Mouse (Mus musculus) limb, embryonic 13.5 days (tissue): ENCODE results near the gene Evi5. TPM values are rescaled to one million over a fixed set of nuclear protein-coding genes. Genes with fewer than 3 reads are reported as not detected.
A peak's percentile ranks its signal among the peaks of the same experiment; 100 is the strongest.

ENCODE experiments used
- ATAC-seq: fragments of 200-750 bp; cut with Nextera tagmentation; 2 replicates; pipeline ENCODE4 v1.8.0; 2017; ENCODE audit warnings: low read depth, moderate number of reproducible peaks, moderate TSS enrichment; ENCODE audit not compliant: low FRiP score
- H3K27ac ChIP-seq: fragments of 300-500 bp; sonication (generic); 2 replicates; pipeline ENCODE4 v1.5.1; 2015; ENCODE audit warnings: inconsistent platforms, mild to moderate bottlenecking, moderate library complexity
- H3K27me3 ChIP-seq: fragments of 300-500 bp; sonication (generic); 2 replicates; pipeline ENCODE4 v1.6.1; 2015; ENCODE audit warnings: mild to moderate bottlenecking, inconsistent platforms
- H3K36me3 ChIP-seq: fragments of 300-500 bp; sonication (generic); 2 replicates; pipeline ENCODE4 v1.6.1; 2015; ENCODE audit warnings: inconsistent platforms, mild to moderate bottlenecking, moderate library complexity
- H3K4me1 ChIP-seq: fragments of 300-500 bp; sonication (generic); 2 replicates; pipeline ENCODE4 v1.6.1; 2015; ENCODE audit warnings: inconsistent platforms
- H3K4me2 ChIP-seq: fragments of 300-500 bp; sonication (generic); replicated peaks from 2 replicates; pipeline ENCODE4 v1.6.1; 2015; ENCODE audit warnings: inconsistent platforms, mild to moderate bottlenecking, moderate library complexity
- H3K4me3 ChIP-seq: fragments of 300-500 bp; sonication (generic); 2 replicates; pipeline ENCODE4 v1.5.1; 2015; ENCODE audit warnings: moderate library complexity, mild to moderate bottlenecking, inconsistent platforms
- H3K9ac ChIP-seq: fragments of 300-500 bp; sonication (generic); 2 replicates; pipeline ENCODE4 v1.6.1; 2015; ENCODE audit warnings: mild to moderate bottlenecking, inconsistent platforms
- H3K9me3 ChIP-seq: fragments of 300-500 bp; sonication (generic); 2 replicates; pipeline ENCODE4 v1.6.1; 2016; ENCODE audit warnings: inconsistent platforms
- WGBS: fragments of 180-500 bp; shearing (Covaris S2); methylation state at CpG from one replicate; pipeline ENCODE4 v1.1.7; 2015; 5-methylcytosine and 5-hydroxymethylcytosine counted together
- polyA plus RNA-seq: library from polyadenylated mRNA; unstranded; fragments of >200 nt; fragmentation: Nextera tagmentation; extraction: Ambion mirVana; gene quantifications from 2 replicates; pipeline ENCODE4 v1.2.1, GENCODE M21; 2015

Gene Evi5
- polyA plus RNA-seq, 1 experiment from 2014 or later, result 88.5 TPM

DNA sequence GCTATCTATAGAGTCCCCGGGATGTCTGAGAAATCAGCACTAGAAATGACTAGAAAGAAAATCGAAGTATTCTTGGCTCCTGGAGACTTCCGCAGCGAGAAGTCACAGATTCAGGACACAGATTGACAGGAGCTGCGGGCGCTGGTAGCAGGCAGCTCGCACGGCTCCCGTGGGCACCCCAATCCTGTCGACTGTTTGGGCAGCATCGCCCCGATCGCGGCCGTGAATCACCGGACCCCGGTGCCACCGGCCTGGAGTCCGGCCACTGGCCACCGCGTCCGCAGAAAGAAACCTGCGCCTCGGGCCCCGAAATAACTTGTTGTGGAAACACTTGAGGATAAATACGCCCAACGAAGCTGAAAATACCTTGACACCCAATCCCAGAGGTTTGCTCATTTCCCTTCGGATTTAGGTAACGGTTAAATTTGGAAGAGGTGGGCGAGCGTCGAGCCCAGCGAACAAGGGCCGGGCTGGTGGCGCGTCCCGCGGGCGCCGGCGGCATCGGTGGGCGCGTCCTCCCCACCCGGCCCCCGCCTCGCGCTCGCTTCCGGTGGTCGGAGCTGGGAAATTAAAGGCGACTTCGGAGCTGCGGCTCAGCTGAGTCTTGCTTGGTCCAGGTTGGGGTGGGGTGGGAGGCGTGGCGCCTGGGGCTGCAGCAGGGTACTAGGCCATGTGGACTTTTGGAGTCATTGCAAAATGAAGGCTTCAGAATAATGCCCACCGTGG, 148.5 kb downstream of the Evi5 start:
- no peaks in the 10 kb centered on the region for H3K36me3 ChIP-seq
- ATAC-seq, result no peak
- H3K4me1 ChIP-seq, result peaks cover 44% of the 10 kb centered on the region
- WGBS, result under 1% methylated on average over 57 of the region's 57 CpGs
- H3K4me2 ChIP-seq, result peak overlapping the region; percentile 59
- H3K9me3 ChIP-seq, result no peaks in the 10 kb centered on the region
- H3K27me3 ChIP-seq, result peaks cover 95% of the 10 kb centered on the region
- H3K9ac ChIP-seq, result peak overlapping the region; percentile 10; the same call in 1 of the 2 replicates
- H3K4me3 ChIP-seq, result peak overlapping the region; percentile 33
- H3K27ac ChIP-seq, result no peak overlapping the region

DNA sequence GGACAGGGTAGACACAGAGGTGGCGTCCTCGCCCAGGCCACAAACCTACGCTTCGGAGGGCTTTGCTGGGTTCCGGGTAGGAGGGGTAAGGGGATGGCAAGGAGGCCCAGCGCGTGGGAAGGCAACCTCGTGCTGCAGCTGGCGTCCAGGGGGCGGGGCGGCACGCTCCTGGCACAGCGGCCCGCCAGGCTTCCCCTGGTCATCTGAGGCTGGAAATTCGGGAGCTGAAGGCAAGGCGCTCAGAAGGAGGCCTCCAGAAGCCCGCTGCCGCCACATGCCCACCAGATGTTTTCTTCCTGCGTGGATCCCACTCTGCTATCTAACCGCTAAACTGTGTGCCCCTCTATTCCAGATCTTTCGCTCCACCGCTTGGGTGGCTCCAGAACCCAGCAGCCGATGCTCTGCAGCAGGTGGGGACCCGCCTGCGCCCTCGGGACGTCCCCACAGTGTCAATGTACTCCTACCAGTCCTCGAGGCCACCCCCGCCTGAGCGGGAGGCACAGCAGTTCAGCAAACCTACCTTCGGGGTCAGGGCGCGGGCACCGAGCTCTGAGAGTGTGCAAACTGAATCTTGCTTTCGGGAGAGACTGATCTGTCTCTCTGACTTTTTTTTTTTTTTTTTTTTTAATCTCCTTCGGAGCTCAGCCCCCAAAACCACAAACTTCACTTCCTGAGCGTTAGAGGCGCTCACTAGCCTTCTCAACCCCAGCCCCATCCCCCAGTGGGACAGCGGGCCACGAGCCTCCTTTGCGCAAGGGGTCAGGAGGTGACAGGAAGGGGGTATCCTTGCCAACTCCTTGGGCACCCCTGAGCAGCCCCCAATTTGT, 149.3 kb downstream of the Evi5 start, which contains the start of gene Gfi1:
Gene Gfi1 (minus strand): TSS at position 602 of the 827 bp plus-strand sequence.
- H3K9ac ChIP-seq, result peak within 1 kb of the TSS; percentile 10; the same call in 1 of the 2 replicates
- no peak for ATAC-seq
- no peaks in the 10 kb centered on the region for H3K9me3 ChIP-seq
- no peak within 1 kb of the TSS for H3K27ac ChIP-seq
- H3K4me3 ChIP-seq, result peak within 1 kb of the TSS; percentile 33
- WGBS, result under 1% methylated on average over 41 of the region's 41 CpGs
- peaks cover 51% of the 10 kb centered on the region for H3K4me1 ChIP-seq
- peaks cover 96% of the 10 kb centered on the region for H3K27me3 ChIP-seq
- H3K36me3 ChIP-seq, result no peaks in the 10 kb centered on the region
- H3K4me2 ChIP-seq, result peak within 1 kb of the TSS; percentile 59

DNA sequence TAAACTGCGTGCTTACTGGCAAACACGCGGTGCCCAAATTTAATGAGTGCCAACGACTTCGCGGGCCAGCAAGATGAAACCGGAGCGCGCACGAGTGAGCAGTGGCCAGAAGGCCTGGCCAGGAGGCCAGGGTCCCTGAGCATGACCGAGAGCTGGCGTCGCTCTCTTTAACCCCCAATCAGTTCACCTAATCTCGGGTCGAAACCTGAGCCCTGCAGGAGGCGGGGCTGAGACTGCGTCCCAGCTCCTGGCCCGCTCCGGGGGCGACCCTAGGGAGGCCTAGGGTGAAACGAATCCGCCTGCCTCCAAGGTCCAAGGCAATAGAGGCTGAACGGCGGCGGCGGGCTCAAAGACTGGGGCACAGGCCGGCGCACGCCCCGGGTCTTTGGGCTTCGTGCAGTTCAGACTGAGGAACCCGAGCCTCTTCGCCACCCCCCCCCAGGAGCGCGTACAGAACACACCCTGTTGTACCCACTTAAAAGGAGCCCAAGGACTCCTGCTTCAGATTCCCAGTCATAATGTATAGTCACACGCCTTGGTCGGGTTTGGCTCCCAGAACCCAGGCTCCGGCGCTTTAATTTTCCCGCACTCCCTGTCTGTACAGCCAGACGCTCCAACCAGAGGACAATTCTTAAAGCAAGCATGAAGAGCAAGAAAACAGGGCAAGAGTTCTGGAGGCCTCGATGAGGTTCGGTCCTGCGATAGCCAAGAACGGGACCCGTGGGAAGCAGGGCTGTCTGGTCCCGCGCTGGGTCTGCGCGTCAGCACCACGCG, 150.1 kb downstream of the Evi5 start:
- Histone ChIP-seq H3K9ac (no peak overlapping the region), H3K27me3 (peaks cover 96% of the 10 kb centered on the region), H3K4me1 (peaks cover 51% of the 10 kb centered on the region), H3K27ac (no peak overlapping the region), H3K36me3 (no peaks in the 10 kb centered on the region), H3K4me2 (peak overlapping the region; percentile 59), H3K4me3 (peak overlapping the region; percentile 33), H3K9me3 (no peaks in the 10 kb centered on the region)
- no peak for ATAC-seq
- WGBS, result under 1% methylated on average over 52 of the region's 52 CpGs

DNA sequence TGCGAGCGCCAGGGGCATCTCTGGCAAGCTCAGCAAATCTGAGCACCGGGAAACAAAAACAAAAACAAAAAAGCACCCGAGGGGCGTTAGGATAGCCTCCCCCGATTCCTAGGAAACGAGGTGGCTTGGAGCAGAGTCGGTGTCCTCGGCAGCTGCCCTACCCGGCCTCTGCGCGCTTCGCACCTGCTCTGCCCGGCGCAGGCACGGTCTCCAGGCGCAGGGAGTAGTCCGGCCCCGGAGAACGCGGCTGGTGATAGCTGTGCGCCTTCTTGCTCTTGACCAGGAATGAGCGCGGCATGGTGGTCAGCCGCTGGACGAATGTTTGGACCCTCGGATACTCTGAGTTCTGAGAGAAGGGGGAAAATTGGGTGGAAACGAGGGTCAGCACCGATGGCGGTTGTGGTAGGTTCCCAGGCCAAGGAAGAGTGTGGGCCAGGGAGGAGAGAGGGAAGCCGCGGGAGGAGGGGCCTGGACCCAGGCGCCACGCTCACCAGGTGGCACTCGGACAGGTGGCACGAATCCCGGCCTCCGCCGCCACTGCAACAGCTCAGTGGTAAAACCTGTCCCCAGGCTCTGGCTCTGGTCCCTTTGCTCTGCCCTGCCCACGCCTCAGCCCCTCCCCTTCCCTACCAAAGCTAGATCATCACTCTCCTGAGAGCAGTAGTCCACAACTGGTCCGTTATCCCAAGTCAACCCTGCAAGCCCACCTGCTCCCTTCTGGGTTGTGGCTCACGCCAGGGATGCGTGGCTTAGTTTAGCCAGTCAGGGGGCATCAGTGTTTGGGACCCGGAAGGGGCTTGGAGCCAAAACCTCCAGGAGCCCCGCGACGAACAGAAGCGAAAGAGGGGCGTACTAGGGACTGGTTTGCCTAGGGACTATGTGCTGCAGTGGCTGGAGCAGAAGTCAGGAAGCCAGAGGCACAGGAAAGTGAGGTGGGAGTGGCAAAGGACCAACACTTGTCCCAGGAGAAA, 151.1 kb downstream of the Evi5 start:
- H3K4me3 ChIP-seq, result peak overlapping the region; percentile 33
- peak overlapping the region; percentile 59 for H3K4me2 ChIP-seq
- 0 out of 2 replicates have a peak, but pooled peaks have one; percentile 42 for ATAC-seq
- no peaks in the 10 kb centered on the region for H3K9me3 ChIP-seq
- 1% methylated on average over 49 of the region's 49 CpGs for WGBS
- H3K36me3 ChIP-seq, result no peaks in the 10 kb centered on the region
- no peak overlapping the region for H3K27ac ChIP-seq
- peaks cover 99% of the 10 kb centered on the region for H3K27me3 ChIP-seq
- peaks cover 51% of the 10 kb centered on the region for H3K4me1 ChIP-seq
- H3K9ac ChIP-seq, result peak overlapping the region; percentile 51; the same call in 1 of the 2 replicates

DNA sequence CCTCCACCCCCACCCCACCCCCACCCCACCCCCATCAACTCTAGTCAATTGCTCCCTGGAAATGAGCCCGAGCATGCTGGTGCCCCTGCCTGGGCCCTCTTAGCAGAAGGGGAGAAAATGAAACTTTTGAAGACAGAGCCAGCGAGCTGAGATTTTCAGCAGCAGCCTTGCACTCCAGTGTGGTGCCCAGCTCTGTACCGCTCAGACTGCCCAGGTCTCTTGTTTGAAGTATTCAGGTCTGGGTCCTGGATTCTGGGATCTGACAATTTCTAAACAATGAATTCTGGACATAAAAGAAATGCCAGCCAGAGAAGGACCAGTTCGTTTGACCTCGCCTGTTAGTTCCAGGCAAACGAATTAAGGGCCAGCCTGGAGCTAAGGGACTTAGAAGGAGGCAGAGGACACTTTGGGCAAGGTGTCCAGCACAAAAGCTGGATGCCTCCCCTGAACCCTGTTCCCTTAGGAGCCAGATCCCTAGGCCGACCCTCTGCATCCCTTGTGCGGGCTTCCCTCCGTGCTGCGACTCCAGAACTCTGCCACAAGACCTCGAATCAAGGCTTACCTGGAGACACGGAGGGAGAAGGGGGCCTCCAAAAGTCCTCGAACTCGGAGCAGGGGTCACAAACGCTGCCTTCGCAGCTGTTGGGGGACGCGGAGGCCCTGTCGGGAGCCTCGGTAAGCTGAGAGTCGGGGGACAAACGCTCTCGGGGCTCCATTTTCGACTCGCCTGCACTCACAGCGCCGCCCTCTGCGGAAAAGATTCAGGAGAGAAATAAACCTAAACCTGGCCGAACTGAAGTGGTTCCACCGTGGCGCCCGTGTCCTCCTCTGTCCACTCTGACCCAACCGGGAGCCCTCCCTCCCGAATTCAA, 152.0 kb downstream of the Evi5 start:
- no peak overlapping the region for H3K27ac ChIP-seq
- H3K9ac ChIP-seq, result peak overlapping the region; percentile 51; the same call in 1 of the 2 replicates
- H3K36me3 ChIP-seq, result no peaks in the 10 kb centered on the region
- peak overlapping the region; percentile 59 for H3K4me2 ChIP-seq
- WGBS, result 1% methylated on average over 34 of the region's 34 CpGs
- peak overlapping the region; percentile 33 for H3K4me3 ChIP-seq
- peaks cover 97% of the 10 kb centered on the region for H3K27me3 ChIP-seq
- peaks cover 51% of the 10 kb centered on the region for H3K4me1 ChIP-seq
- ATAC-seq, result no peak
- no peaks in the 10 kb centered on the region for H3K9me3 ChIP-seq

DNA sequence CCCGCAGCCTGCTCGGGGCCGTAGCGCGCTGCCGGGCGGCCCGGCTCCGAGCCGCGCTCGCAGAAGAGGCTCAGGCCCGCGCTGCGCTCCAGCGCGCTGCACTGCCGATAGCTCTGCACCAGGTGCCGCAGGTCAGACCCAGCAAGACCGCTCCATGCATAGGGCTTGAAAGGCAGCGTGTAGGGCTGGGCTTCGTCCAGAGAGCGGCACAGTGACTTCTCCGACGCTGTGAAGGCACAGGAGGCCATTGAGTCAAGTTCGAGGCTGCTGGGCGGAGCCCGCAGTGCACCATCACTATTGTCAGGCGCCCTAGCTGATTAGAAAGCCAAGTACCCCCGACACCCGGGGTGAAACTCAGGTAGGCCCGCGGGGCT, 153.3 kb downstream of the Evi5 start:
- Histone ChIP-seq H3K36me3 (no peaks in the 10 kb centered on the region), H3K4me1 (peaks cover 49% of the 10 kb centered on the region), H3K4me3 (peak overlapping the region; percentile 46), H3K9me3 (no peaks in the 10 kb centered on the region), H3K4me2 (peak overlapping the region; percentile 72), H3K27ac (no peak overlapping the region), H3K27me3 (peaks cover 97% of the 10 kb centered on the region), H3K9ac (peak overlapping the region; percentile 43)
- peak; percentile 24; the same call in 1 of the 2 replicates for ATAC-seq
- WGBS, result under 1% methylated on average over 30 of the region's 33 CpGs

DNA sequence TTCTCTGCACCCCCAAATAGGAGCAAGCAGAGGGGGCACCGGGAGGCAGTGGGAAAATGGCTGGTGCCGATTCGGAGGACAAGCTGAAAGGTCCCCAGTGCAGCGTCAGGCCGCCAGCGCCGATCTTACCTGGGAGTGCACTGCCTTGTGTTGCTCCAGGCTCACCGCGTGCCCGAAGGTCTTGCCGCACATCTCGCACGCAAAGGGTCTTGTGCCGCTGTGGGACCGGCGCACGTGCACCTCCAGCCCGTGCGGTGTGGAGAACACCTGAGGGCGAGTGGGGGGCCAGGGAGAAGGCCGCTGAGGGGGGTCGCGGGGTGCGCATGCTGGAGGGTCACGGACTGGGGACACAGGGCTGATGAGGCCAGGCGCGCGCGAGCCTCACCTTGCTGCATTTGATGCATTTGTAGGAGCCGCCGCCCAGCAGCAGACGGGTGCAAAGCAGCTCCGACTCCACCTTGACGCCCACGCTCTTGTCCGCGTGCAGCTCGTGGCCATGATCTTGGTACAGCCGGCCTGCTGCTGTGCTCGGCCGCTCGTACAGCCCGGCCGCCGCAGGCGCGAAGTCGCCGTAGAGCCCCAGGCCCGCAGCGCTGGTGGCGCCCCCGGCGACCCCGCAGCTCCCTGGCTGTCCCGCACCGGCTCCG, 153.8 kb downstream of the Evi5 start:
- Histone ChIP-seq H3K9ac (peak overlapping the region; percentile 43), H3K27ac (no peak overlapping the region), H3K9me3 (no peaks in the 10 kb centered on the region), H3K4me3 (peak overlapping the region; percentile 46), H3K27me3 (peaks cover 97% of the 10 kb centered on the region), H3K4me2 (peak overlapping the region; percentile 72), H3K4me1 (peaks cover 44% of the 10 kb centered on the region), H3K36me3 (no peaks in the 10 kb centered on the region)
- WGBS, result under 1% methylated on average over 58 of the region's 58 CpGs
- ATAC-seq, result peak; percentile 9; the same call in 1 of the 2 replicates

DNA sequence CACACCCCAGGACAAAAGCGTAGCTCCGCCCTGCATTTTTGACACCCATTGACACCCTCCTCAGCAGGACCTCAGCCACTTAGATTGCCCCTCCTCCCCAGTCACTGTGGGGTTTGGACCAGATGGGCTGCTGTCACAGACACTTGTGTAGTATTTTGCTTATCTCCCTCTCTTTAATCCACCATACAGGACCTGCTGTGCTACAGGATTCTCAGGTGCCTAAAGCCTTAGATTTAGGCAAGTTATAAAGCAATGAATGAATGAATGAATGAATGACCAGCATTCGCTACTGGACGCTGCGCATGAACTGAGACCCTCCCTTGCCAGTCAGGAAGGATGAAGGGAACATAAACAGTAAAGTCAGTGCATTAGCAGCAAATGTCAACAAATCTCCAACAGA, 154.4 kb downstream of the Evi5 start:
- H3K4me1 ChIP-seq, result peaks cover 38% of the 10 kb centered on the region
- peak overlapping the region; percentile 72; the same call in 1 of the 2 replicates for H3K4me2 ChIP-seq
- no peaks in the 10 kb centered on the region for H3K9me3 ChIP-seq
- no peak overlapping the region for H3K9ac ChIP-seq
- no peak for ATAC-seq
- 5% methylated on average over 5 of the region's 5 CpGs for WGBS
- peak overlapping the region; percentile 46 for H3K4me3 ChIP-seq
- no peaks in the 10 kb centered on the region for H3K36me3 ChIP-seq
- H3K27ac ChIP-seq, result no peak overlapping the region
- H3K27me3 ChIP-seq, result peaks cover 97% of the 10 kb centered on the region

DNA sequence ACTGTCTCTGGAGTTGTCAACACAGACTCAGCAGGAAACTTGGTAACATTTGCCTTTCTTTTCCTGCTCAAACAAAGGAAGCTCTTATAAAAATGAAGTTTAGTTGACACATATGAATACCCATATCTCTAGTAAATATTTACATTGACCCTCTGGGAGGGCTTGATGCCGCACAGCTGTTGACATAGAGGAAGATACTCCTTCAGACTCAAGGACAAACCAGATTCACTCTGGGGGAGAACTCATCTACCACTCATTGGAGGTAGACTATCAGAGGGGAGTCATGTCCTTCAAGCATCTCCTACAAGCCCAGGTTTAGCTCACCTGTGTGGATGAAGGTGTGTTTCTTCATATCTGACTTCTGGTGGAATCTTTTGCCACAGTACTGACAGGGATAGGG, 155.1 kb downstream of the Evi5 start:
- 23% methylated on average over 1 of the region's 1 CpGs for WGBS
- H3K27ac ChIP-seq, result no peak overlapping the region
- no peak for ATAC-seq
- H3K4me3 ChIP-seq, result no peak overlapping the region
- no peak overlapping the region for H3K4me2 ChIP-seq
- no peak overlapping the region for H3K9ac ChIP-seq
- peaks cover 30% of the 10 kb centered on the region for H3K4me1 ChIP-seq
- no peaks in the 10 kb centered on the region for H3K36me3 ChIP-seq
- peaks cover 95% of the 10 kb centered on the region for H3K27me3 ChIP-seq
- no peaks in the 10 kb centered on the region for H3K9me3 ChIP-seq

DNA sequence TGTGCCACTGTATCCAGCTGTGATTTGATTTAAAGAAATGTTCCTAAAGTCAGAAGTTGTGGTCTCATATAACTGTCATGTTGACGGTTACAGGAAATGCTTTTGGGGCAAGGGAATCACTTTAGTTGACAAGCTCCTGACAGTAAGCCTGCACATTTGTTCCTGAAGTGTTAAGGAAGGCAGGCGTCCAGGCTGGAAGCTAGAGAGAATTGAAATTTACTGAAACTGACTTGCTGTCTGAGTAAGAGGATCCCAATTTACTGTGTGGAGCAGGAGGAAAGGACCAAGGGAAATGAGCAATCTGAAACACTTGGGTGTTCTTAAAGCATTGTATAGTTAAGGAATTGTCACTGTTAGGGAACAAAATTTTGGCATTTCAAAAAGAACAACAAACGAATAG, 155.7 kb downstream of the Evi5 start:
- ATAC-seq, result no peak
- Histone ChIP-seq H3K9ac (no peak overlapping the region), H3K4me3 (no peak overlapping the region), H3K4me2 (no peak overlapping the region), H3K27me3 (peaks cover 95% of the 10 kb centered on the region), H3K36me3 (no peaks in the 10 kb centered on the region), H3K9me3 (no peaks in the 10 kb centered on the region), H3K27ac (no peak overlapping the region), H3K4me1 (peaks cover 25% of the 10 kb centered on the region)
- 7% methylated on average over 3 of the region's 3 CpGs for WGBS
